Mouse (Mus musculus): ENCODE results near the gene Gm3667.
"Not testable (repeated sequence)": the region's sequence is repeated elsewhere in the genome, so short reads cannot be mapped to it uniquely, and the experiment has no call there.

Gene Gm3667

GRCm38 (mm10) chr14:6889521-6890012 is at the start of gene Gm3667:
Gene Gm3667, minus strand, starts transcription at chr14:6889962.
- DNase-seq = not testable (repeated sequence)

- DNase-seq = not testable (repeated sequence)
These were observed 10.1 kb upstream of the Gm3667 start for GRCm38 (mm10) chr14:6899881-6900280.

- DNase-seq = not testable (repeated sequence)
These were observed 951 bp downstream of the Gm3667 start for GRCm38 (mm10) chr14:6888811-6889210.

GRCm38 (mm10) chr14:6840211-6840610 is 49.6 kb downstream of the Gm3667 start, which contains the start of gene Gm3642:
Gene Gm3642, minus strand, starts transcription at chr14:6840311.
- DNase-seq = not testable (repeated sequence)

GRCm38 (mm10) chr14:6823297-6823696 is 66.5 kb downstream of the Gm3667 start:
- DNase-seq = not testable (repeated sequence)
